Mouse (Mus musculus) thymus, adult 2 months (tissue): Measurements from ENCODE around the gene Lrrc61.

Experiments
- CTCF ChIP-seq: fragments of 200-500 bp; IDR thresholded peaks from 2 replicates; pipeline ENCODE4 v1.5.1; 2012; ENCODE audit warnings: mild to moderate bottlenecking, control low read depth, low read length, moderate library complexity, borderline replicate concordance; ENCODE audit not compliant: control insufficient read depth, poor library complexity, insufficient read depth; ENCODE audit errors: extremely low read depth
- POLR2A ChIP-seq: fragments of 200-500 bp; IDR thresholded peaks from 2 replicates; pipeline ENCODE4 v1.6.1; 2012; ENCODE audit warnings: mild to moderate bottlenecking, low read length, control low read depth, moderate library complexity; ENCODE audit not compliant: control insufficient read depth, poor library complexity, insufficient read depth; ENCODE audit errors: extremely low read depth

DNA sequence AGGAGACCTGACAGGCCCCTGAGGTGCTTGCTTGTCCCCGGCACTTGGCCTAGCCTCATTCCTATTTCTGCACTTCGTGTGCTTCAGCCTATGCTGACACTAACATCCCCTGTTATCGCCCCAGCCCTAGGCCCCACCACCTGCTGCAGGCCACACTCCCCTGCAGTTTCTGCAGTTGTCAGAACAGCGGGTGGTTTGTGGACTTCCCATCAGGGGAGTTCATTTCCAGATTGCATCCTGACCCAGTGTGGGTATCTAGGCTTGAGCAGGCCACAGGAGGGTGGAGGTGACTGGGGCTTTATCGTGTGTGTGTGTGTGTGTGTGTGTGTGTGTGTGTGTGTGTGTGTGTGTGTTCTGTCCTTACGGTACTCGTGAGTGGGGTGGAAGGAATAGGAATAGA is 54.9 kb downstream of the Lrrc61 start:
- TF ChIP-seq POLR2A: no peak
- TF ChIP-seq CTCF: no peak
